Mouse (Mus musculus) liver, embryonic 11.5 days (tissue): Measurements from ENCODE around the gene Parp9. TPM values are rescaled to one million over a fixed set of nuclear protein-coding genes. Genes with fewer than 3 reads are reported as not detected.
"Not testable (repeated sequence)": the region's sequence is repeated elsewhere in the genome, so short reads cannot be mapped to it uniquely, and the experiment has no call there.

ENCODE experiments used
- ATAC-seq: fragments of 200-750 bp; cut with Nextera tagmentation; replicated peaks from 2 replicates; pipeline ENCODE4 v1.8.0; 2017; ENCODE audit warnings: moderate number of reproducible peaks, mild to moderate bottlenecking, moderate TSS enrichment, moderate library complexity; ENCODE audit not compliant: low FRiP score
- DNase-seq: peaks from one replicate; pipeline ENCODE4 v3.0.0-alpha.2; 2017; ENCODE audit warnings: low spot score
- H3K27ac ChIP-seq: fragments of 300-500 bp; sonication (generic); 2 replicates; pipeline ENCODE4 v1.5.1; 2014; ENCODE audit warnings: mild to moderate bottlenecking, low read depth, low read length, control low read depth
- H3K27me3 ChIP-seq: fragments of 300-500 bp; sonication (generic); replicated peaks from 2 replicates; pipeline ENCODE4 v1.6.1; 2014; ENCODE audit warnings: low read length, mixed read lengths; ENCODE audit not compliant: control insufficient read depth, insufficient read depth
- H3K36me3 ChIP-seq: fragments of 300-500 bp; sonication (generic); 2 replicates; pipeline ENCODE4 v1.6.1; 2014; ENCODE audit warnings: mild to moderate bottlenecking, low read length, moderate library complexity, mixed read lengths; ENCODE audit not compliant: control insufficient read depth, insufficient read depth
- H3K4me1 ChIP-seq: fragments of 300-500 bp; sonication (generic); replicated peaks from 2 replicates; pipeline ENCODE4 v1.6.1; 2014; ENCODE audit warnings: low read length, mixed read lengths; ENCODE audit not compliant: control insufficient read depth, insufficient read depth
- H3K4me2 ChIP-seq: fragments of 300-500 bp; sonication (generic); 2 replicates; pipeline ENCODE4 v1.6.1; 2014; ENCODE audit warnings: mild to moderate bottlenecking, control low read depth, moderate library complexity
- H3K4me3 ChIP-seq: fragments of 300-500 bp; sonication (generic); 2 replicates; pipeline ENCODE4 v1.5.1; 2014; ENCODE audit warnings: low read depth, low read length, control low read depth
- H3K9ac ChIP-seq: fragments of 300-500 bp; sonication (generic); 2 replicates; pipeline ENCODE4 v1.6.1; 2014; ENCODE audit warnings: low read depth, low read length, control low read depth
- H3K9me3 ChIP-seq: fragments of 300-500 bp; sonication (generic); 2 replicates; pipeline ENCODE4 v1.6.1; 2016; ENCODE audit warnings: low read length, inconsistent platforms, mixed read lengths; ENCODE audit not compliant: control insufficient read depth
- WGBS: fragments of 180-500 bp; shearing (Covaris S2); extraction: QIAGEN DNeasy Blood & Tissue Kit; methylation state at CpG from one replicate; pipeline ENCODE4 v1.1.7; 2014; 5-methylcytosine and 5-hydroxymethylcytosine counted together
- polyA plus RNA-seq: library from polyadenylated mRNA; unstranded; fragments of >200 nt; fragmentation: Nextera tagmentation; extraction: Ambion mirVana; gene quantifications from 2 replicates; pipeline ENCODE4 v1.2.1, GENCODE M21; 2014

Parp9 gene
- polyA plus RNA-seq, 1 experiment from 2014 or later, result 4.1 TPM

GRCm38 (mm10) chr16:35941382-35941781, 3.1 kb downstream of the Parp9 start:
- no peak for ATAC-seq
- Histone ChIP-seq H3K4me3 (no peak overlapping the region), H3K4me1 (peaks cover 4% of the 10 kb centered on the region; the same call in 1 of the 2 replicates), H3K9me3 (no peaks in the 10 kb centered on the region), H3K27me3 (no peaks in the 10 kb centered on the region), H3K9ac (no peak overlapping the region), H3K27ac (no peak overlapping the region), H3K4me2 (no peak overlapping the region), H3K36me3 (no peaks in the 10 kb centered on the region)
- peak; percentile 37 for DNase-seq
- WGBS, result 78% methylated on average over 7 of the region's 7 CpGs

GRCm38 (mm10) chr16:35949264-35949663, 11.0 kb downstream of the Parp9 start:
- Histone ChIP-seq H3K9me3 (no peaks in the 10 kb centered on the region), H3K27me3 (no peaks in the 10 kb centered on the region), H3K27ac (no peak overlapping the region), H3K36me3 (no peaks in the 10 kb centered on the region), H3K9ac (no peak overlapping the region), H3K4me3 (no peak overlapping the region), H3K4me1 (no peaks in the 10 kb centered on the region), H3K4me2 (no peak overlapping the region)
- DNase-seq (no peak), ATAC-seq (no peak)
- WGBS, result 78% methylated on average over 5 of the region's 5 CpGs

DNA sequence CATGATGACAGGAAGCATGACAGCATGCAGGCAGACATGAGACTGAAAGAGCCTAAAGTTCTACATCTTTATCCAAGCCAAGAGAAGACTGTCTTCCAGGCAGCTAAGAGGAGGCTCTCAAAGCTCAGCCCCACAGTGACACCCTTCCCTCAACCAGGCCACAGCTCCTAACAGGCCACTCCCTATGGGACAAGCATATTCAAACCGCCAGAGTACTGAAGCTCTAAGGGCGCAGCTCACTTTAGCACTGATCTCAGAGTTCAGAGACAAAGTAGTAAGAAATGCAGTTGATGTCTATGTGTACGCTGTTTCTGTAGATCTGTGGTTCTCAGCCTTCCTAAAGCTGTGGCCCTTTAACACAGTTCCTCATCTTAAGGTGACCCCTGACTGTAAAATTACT, 12.9 kb downstream of the Parp9 start:
- Histone ChIP-seq H3K4me2 (no peak overlapping the region), H3K27ac (no peak overlapping the region), H3K4me3 (no peak overlapping the region), H3K27me3 (no peaks in the 10 kb centered on the region), H3K9me3 (no peaks in the 10 kb centered on the region), H3K36me3 (no peaks in the 10 kb centered on the region), H3K9ac (no peak overlapping the region), H3K4me1 (no peaks in the 10 kb centered on the region)
- DNase-seq (no peak), ATAC-seq (no peak)
- 86% methylated on average over 3 of the region's 3 CpGs for WGBS

- no peaks in the 10 kb centered on the region for H3K4me1 ChIP-seq
- whole genome bisulfite sequencing, result 78% methylated on average over 5 of the region's 5 CpGs
- no peak for DNase-seq
These were observed 14.4 kb downstream of the Parp9 start for GRCm38 (mm10) chr16:35952628-35953130.

DNA sequence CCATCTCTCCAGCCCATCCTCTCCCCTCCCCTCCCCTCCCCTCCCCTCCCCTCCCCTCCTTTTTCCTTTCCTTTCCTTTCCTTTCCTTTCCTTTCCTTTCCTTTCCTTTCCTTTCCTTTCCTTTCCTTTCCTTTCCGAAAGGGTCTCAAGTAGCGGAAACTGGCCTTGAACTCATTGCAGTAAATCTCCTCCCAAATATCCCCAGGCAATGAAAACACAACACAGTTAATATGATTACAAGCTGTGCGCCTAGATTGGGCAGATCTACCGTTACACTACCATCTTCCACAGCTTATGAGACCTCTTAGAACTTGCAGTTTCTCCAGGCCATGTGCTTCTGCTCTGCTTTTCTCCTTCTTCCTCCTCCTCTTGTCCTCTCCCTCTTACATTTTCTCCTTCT, 27.7 kb downstream of the Parp9 start:
- H3K36me3 ChIP-seq, H3K9ac ChIP-seq, H3K27me3 ChIP-seq, H3K27ac ChIP-seq, DNase-seq, H3K9me3 ChIP-seq, H3K4me1 ChIP-seq, ATAC-seq, H3K4me2 ChIP-seq, H3K4me3 ChIP-seq: not testable (repeated sequence)
- 60% methylated on average over 3 of the region's 4 CpGs for WGBS

More at GRCm38 (mm10) chr16:35952628-35953130, 14.4 kb downstream of the Parp9 start:
- no peaks in the 10 kb centered on the region for H3K27me3 ChIP-seq
- no peaks in the 10 kb centered on the region for H3K36me3 ChIP-seq
- ATAC-seq, result no peak
- no peaks in the 10 kb centered on the region for H3K9me3 ChIP-seq
- no peak overlapping the region for H3K4me2 ChIP-seq
- H3K27ac ChIP-seq, result no peak overlapping the region
- H3K4me3 ChIP-seq, result no peak overlapping the region
- H3K9ac ChIP-seq, result no peak overlapping the region

GRCm38 (mm10) chr16:35966411-35967115, 28.3 kb downstream of the Parp9 start:
- no peak for ATAC-seq
- 53% methylated on average over 5 of the region's 5 CpGs for WGBS
- Histone ChIP-seq H3K27ac (no peak overlapping the region), H3K4me3 (no peak overlapping the region), H3K27me3 (no peaks in the 10 kb centered on the region), H3K9me3 (no peaks in the 10 kb centered on the region), H3K9ac (no peak overlapping the region), H3K36me3 (no peaks in the 10 kb centered on the region), H3K4me1 (no peaks in the 10 kb centered on the region), H3K4me2 (no peak overlapping the region)
- DNase-seq, result no peak

- no peaks in the 10 kb centered on the region for H3K27me3 ChIP-seq
- H3K4me3 ChIP-seq, result no peak overlapping the region
- H3K4me2 ChIP-seq, result no peak overlapping the region
- H3K27ac ChIP-seq, result no peak overlapping the region
- no peaks in the 10 kb centered on the region for H3K36me3 ChIP-seq
- H3K9ac ChIP-seq, result no peak overlapping the region
- H3K4me1 ChIP-seq, result no peaks in the 10 kb centered on the region
- 84% methylated on average over 4 of the region's 4 CpGs for WGBS
- H3K9me3 ChIP-seq, result no peaks in the 10 kb centered on the region
- DNase-seq, result no peak
- no peak for ATAC-seq
These were observed 29.0 kb downstream of the Parp9 start for GRCm38 (mm10) chr16:35967319-35967718.

GRCm38 (mm10) chr16:35968149-35968548, 29.9 kb downstream of the Parp9 start:
- Histone ChIP-seq H3K4me3 (no peak overlapping the region), H3K4me1 (no peaks in the 10 kb centered on the region), H3K9me3 (no peaks in the 10 kb centered on the region), H3K36me3 (no peaks in the 10 kb centered on the region), H3K4me2 (no peak overlapping the region), H3K27ac (no peak overlapping the region), H3K27me3 (no peaks in the 10 kb centered on the region), H3K9ac (no peak overlapping the region)
- 55% methylated on average over 2 of the region's 2 CpGs for WGBS
- ATAC-seq (no peak), DNase-seq (no peak)

- H3K4me2 ChIP-seq, result no peak overlapping the region
- no peaks in the 10 kb centered on the region for H3K36me3 ChIP-seq
- whole genome bisulfite sequencing, result 48% methylated on average over 1 of the region's 1 CpGs
- H3K4me3 ChIP-seq, result no peak overlapping the region
- H3K27ac ChIP-seq, result no peak overlapping the region
- DNase-seq (no peak), ATAC-seq (no peak)
- no peaks in the 10 kb centered on the region for H3K4me1 ChIP-seq
- H3K27me3 ChIP-seq, result no peaks in the 10 kb centered on the region
- H3K9ac ChIP-seq, result no peak overlapping the region
- H3K9me3 ChIP-seq, result no peaks in the 10 kb centered on the region
These were observed 35.8 kb downstream of the Parp9 start for GRCm38 (mm10) chr16:35974021-35974420.
